Mouse (Mus musculus): ENCODE measurements around the gene Acrbp.

GRCm38 (mm10) chr6:125094843-125095242 lies 45.4 kb downstream of the Acrbp start:
- TF ChIP-seq POLR2A (IDR thresholded peaks at IDR 0.05; ENCODE audit: insufficient read depth, low read depth, low read length) (no peak), CTCF (IDR thresholded peaks at IDR 0.05) (no peak), EP300 (IDR thresholded peaks at IDR 0.05; ENCODE audit: insufficient read depth, low read depth, low read length) (no peak)
